Mouse (Mus musculus) lung, embryonic 15.5 days (tissue): Measurements from ENCODE around the gene Gm20518. TPM values are rescaled to one million over a fixed set of nuclear protein-coding genes. Genes with fewer than 3 reads are reported as not detected.

Experiments
- ATAC-seq: fragments of 200-750 bp; cut with Nextera tagmentation; 2 replicates; pipeline ENCODE4 v1.8.0; 2017; ENCODE audit warnings: moderate number of reproducible peaks, borderline replicate concordance; ENCODE audit not compliant: low FRiP score, low TSS enrichment; ENCODE audit errors: extremely low read depth
- H3K27ac ChIP-seq: fragments of 300-500 bp; sonication (generic); 2 replicates; pipeline ENCODE4 v1.5.1; 2015; ENCODE audit warnings: moderate library complexity, mild to moderate bottlenecking, inconsistent platforms
- H3K27me3 ChIP-seq: fragments of 300-500 bp; sonication (generic); 2 replicates; pipeline ENCODE4 v1.6.1; 2015; ENCODE audit warnings: inconsistent platforms
- H3K36me3 ChIP-seq: fragments of 300-500 bp; sonication (generic); 2 replicates; pipeline ENCODE4 v1.6.1; 2015; ENCODE audit warnings: inconsistent platforms
- H3K4me1 ChIP-seq: fragments of 300-500 bp; sonication (generic); 2 replicates; pipeline ENCODE4 v1.6.1; 2015; ENCODE audit warnings: inconsistent platforms
- H3K4me2 ChIP-seq: fragments of 300-500 bp; sonication (generic); 2 replicates; pipeline ENCODE4 v1.6.1; 2015; ENCODE audit warnings: inconsistent platforms, mild to moderate bottlenecking, moderate library complexity
- H3K4me3 ChIP-seq: fragments of 300-500 bp; sonication (generic); 2 replicates; pipeline ENCODE4 v1.5.1; 2015; ENCODE audit warnings: mild to moderate bottlenecking, inconsistent platforms
- H3K9ac ChIP-seq: fragments of 300-500 bp; sonication (generic); 2 replicates; pipeline ENCODE4 v1.6.1; 2015; ENCODE audit warnings: inconsistent platforms
- H3K9me3 ChIP-seq: fragments of 300-500 bp; sonication (generic); 2 replicates; pipeline ENCODE4 v1.6.1; 2016; ENCODE audit warnings: inconsistent platforms
- WGBS: fragments of 180-500 bp; shearing (Covaris S2); methylation state at CpG from one replicate; pipeline ENCODE4 v1.1.7; 2015; 5-methylcytosine and 5-hydroxymethylcytosine counted together
- polyA plus RNA-seq: library from polyadenylated mRNA; unstranded; fragments of >200 nt; fragmentation: Nextera tagmentation; extraction: Ambion mirVana; gene quantifications from 2 replicates; pipeline ENCODE4 v1.2.1, GENCODE M21; 2015

Gene Gm20518
- 0.16 TPM in 1 of 2 replicates, not detected in the other for polyA plus RNA-seq

GRCm38 (mm10) chr16:17891567-17891959 lies at the start of gene Gm20518:
TSS of gene Gm20518 (minus strand) at chr16:17891671.
- Histone ChIP-seq H3K36me3 (no peaks in the 10 kb centered on the region), H3K4me2 (peak within 1 kb of the TSS; percentile 75), H3K4me1 (peaks cover 24% of the 10 kb centered on the region), H3K27me3 (no peaks in the 10 kb centered on the region), H3K4me3 (peak within 1 kb of the TSS; percentile 74), H3K27ac (peak within 1 kb of the TSS; percentile 92), H3K9ac (peak within 1 kb of the TSS; percentile 90), H3K9me3 (no peaks in the 10 kb centered on the region)
- peak; percentile 98 for ATAC-seq
- WGBS = under 1% methylated on average over 32 of the region's 38 CpGs

DNA sequence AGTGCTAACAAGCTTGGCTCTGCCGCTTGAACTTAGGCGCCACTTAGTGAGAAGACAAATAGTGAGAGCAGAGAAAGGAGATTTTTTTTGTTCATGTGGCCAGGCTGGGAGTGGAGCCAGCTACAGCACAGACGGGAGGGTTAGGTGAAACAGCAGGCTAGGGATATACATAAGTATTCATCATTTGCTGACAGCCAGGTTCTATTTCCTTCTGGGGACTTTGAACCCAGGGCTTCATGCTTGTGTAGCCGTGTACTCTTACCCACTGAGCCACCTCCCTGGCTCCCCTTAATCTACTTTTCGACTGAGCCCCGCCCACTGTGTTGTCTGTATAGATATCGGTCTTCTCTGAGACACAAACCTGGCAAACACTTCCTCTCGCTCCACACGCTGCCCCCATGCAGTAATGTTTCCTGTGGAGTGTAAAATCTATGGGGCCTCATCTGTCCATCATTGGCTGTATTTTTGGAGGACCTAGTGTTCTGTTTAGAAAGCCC lies 47.8 kb upstream of the Gm20518 start:
- no peaks in the 10 kb centered on the region; the same call in 1 of the 2 replicates for H3K27me3 ChIP-seq
- 19% methylated on average over 9 of the region's 9 CpGs for WGBS
- H3K4me1 ChIP-seq = peaks cover 11% of the 10 kb centered on the region
- no peak overlapping the region for H3K9ac ChIP-seq
- peak; percentile 58; the same call in 1 of the 2 replicates for ATAC-seq
- H3K4me2 ChIP-seq = 0 out of 2 replicates have a peak overlapping the region, but pooled peaks have one; percentile 0
- no peaks in the 10 kb centered on the region for H3K9me3 ChIP-seq
- peak overlapping the region; percentile 54 for H3K27ac ChIP-seq
- H3K36me3 ChIP-seq = no peaks in the 10 kb centered on the region
- no peak overlapping the region for H3K4me3 ChIP-seq

GRCm38 (mm10) chr16:17938821-17939220 lies 47.4 kb upstream of the Gm20518 start:
- Histone ChIP-seq H3K4me1 (peaks cover 11% of the 10 kb centered on the region), H3K9ac (no peak overlapping the region), H3K4me3 (no peak overlapping the region), H3K27me3 (no peaks in the 10 kb centered on the region; the same call in 1 of the 2 replicates), H3K27ac (peak overlapping the region; percentile 54), H3K9me3 (no peaks in the 10 kb centered on the region), H3K36me3 (no peaks in the 10 kb centered on the region), H3K4me2 (0 out of 2 replicates have a peak overlapping the region, but pooled peaks have one; percentile 0)
- ATAC-seq = peak; percentile 77; the same call in 1 of the 2 replicates
- 9% methylated on average over 7 of the region's 7 CpGs for WGBS

- Histone ChIP-seq H3K4me2 (no peak overlapping the region), H3K27ac (no peak overlapping the region), H3K9me3 (no peaks in the 10 kb centered on the region), H3K9ac (no peak overlapping the region), H3K4me1 (peaks cover 11% of the 10 kb centered on the region), H3K27me3 (no peaks in the 10 kb centered on the region; the same call in 1 of the 2 replicates), H3K4me3 (no peak overlapping the region), H3K36me3 (no peaks in the 10 kb centered on the region)
- no peak for ATAC-seq
- 61% methylated on average over 7 of the region's 7 CpGs for WGBS
Measured at GRCm38 (mm10) chr16:17938187-17938586, 46.7 kb upstream of the Gm20518 start.

DNA sequence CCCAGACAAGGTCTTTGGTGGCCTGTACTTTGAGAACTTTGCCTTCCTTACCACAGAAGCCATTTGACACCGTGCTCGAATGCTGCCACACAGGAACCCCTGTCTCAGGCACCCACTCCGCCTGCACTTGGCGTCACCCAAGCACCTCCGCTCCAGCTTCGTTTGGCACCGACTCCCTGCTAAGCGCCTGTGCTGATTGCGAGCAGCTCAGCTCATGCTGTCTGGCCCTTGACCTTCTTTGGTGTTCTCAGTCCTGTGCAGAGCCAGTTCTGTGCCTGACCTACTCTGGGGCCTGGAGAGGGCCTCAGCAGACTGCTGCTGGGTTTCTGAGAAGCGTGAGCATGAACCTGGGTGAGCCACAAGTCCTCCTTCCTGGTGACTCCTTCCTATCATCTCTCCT lies 45.3 kb upstream of the Gm20518 start:
- no peaks in the 10 kb centered on the region; the same call in 1 of the 2 replicates for H3K27me3 ChIP-seq
- H3K4me1 ChIP-seq = peaks cover 11% of the 10 kb centered on the region
- no peak overlapping the region for H3K27ac ChIP-seq
- H3K9me3 ChIP-seq = no peaks in the 10 kb centered on the region
- no peak overlapping the region for H3K9ac ChIP-seq
- no peak for ATAC-seq
- 69% methylated on average over 10 of the region's 10 CpGs for WGBS
- no peak overlapping the region for H3K4me2 ChIP-seq
- no peak overlapping the region for H3K4me3 ChIP-seq
- H3K36me3 ChIP-seq = no peaks in the 10 kb centered on the region

DNA sequence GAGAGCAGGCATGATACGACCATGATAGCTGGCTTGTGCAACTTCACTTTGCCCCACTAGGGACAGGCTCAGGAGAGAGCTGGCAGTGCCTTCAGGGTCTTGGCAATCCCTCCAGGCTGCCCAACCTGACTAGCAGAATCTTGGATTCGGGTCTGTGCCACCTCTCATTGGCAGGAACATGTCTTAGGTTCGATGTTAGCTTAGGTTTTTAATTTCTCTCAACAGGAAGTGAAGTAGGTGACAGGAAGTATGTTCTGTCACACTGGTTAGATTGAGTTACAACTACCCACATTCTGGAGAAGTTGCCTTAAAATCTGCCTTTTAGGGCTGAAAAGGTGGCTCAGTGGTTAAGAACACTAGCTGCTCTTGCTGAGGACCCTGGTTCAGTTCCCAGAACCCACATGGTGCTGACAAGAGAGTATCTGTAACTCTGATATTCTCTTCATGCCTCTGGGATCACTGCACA lies 43.0 kb upstream of the Gm20518 start:
- no peak overlapping the region for H3K4me3 ChIP-seq
- peaks cover 10% of the 10 kb centered on the region for H3K4me1 ChIP-seq
- no peaks in the 10 kb centered on the region for H3K9me3 ChIP-seq
- no peak overlapping the region for H3K9ac ChIP-seq
- 54% methylated on average over 3 of the region's 3 CpGs for WGBS
- no peak overlapping the region for H3K27ac ChIP-seq
- H3K4me2 ChIP-seq = no peak overlapping the region
- no peaks in the 10 kb centered on the region for H3K36me3 ChIP-seq
- H3K27me3 ChIP-seq = no peaks in the 10 kb centered on the region; the same call in 1 of the 2 replicates
- ATAC-seq = no peak

GRCm38 (mm10) chr16:17933594-17934444 lies 42.3 kb upstream of the Gm20518 start:
- no peak overlapping the region for H3K27ac ChIP-seq
- no peak overlapping the region for H3K4me2 ChIP-seq
- H3K4me1 ChIP-seq = peaks cover 7% of the 10 kb centered on the region
- H3K4me3 ChIP-seq = no peak overlapping the region
- H3K9ac ChIP-seq = no peak overlapping the region
- no peaks in the 10 kb centered on the region; the same call in 1 of the 2 replicates for H3K27me3 ChIP-seq
- H3K9me3 ChIP-seq = no peaks in the 10 kb centered on the region
- no peak for ATAC-seq
- no peaks in the 10 kb centered on the region for H3K36me3 ChIP-seq
- 56% methylated on average over 9 of the region's 9 CpGs for WGBS

DNA sequence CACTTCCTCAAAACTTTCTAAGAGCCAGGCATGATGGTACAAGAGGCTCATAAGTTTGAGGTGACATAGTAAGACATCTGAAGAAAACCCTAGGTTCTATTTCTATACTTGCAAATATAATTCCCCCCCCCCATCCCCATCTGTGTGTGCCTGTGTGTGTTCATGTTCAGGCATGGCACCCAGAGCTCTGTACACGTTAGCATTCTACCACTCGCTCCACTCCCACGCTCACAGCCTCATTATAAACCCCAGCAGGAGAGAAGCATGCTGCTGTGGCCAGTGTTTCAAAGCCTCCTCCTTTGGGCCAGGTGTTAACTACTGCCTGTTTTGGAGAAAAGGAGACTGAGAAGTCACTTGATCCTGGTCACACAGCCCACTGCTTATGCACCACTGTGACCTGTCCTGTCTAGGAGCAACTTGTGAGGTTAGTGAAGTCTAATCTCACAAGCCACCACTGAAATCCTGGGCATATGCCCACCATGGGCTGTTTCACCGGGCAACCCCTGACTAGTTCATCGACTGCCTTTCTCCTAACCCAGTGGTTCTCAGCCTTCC lies 40.5 kb upstream of the Gm20518 start:
- H3K27ac ChIP-seq = no peak overlapping the region
- no peak overlapping the region for H3K4me2 ChIP-seq
- no peak for ATAC-seq
- no peak overlapping the region for H3K4me3 ChIP-seq
- H3K36me3 ChIP-seq = no peaks in the 10 kb centered on the region
- no peaks in the 10 kb centered on the region for H3K9me3 ChIP-seq
- H3K4me1 ChIP-seq = peaks cover 7% of the 10 kb centered on the region
- WGBS = 66% methylated on average over 5 of the region's 5 CpGs
- no peak overlapping the region for H3K9ac ChIP-seq
- no peaks in the 10 kb centered on the region; the same call in 1 of the 2 replicates for H3K27me3 ChIP-seq

GRCm38 (mm10) chr16:17929631-17930030 lies 38.2 kb upstream of the Gm20518 start:
- no peak overlapping the region for H3K4me2 ChIP-seq
- no peak overlapping the region for H3K9ac ChIP-seq
- no peak overlapping the region for H3K4me3 ChIP-seq
- no peak for ATAC-seq
- no peak overlapping the region for H3K27ac ChIP-seq
- 0 out of 2 replicates have a peak, but pooled peaks cover 6% of the 10 kb centered on the region for H3K36me3 ChIP-seq
- no peaks in the 10 kb centered on the region for H3K9me3 ChIP-seq
- H3K4me1 ChIP-seq = peaks cover 13% of the 10 kb centered on the region
- no peaks in the 10 kb centered on the region for H3K27me3 ChIP-seq
- WGBS = 76% methylated on average over 2 of the region's 2 CpGs

GRCm38 (mm10) chr16:17929211-17929610 lies 37.7 kb upstream of the Gm20518 start:
- no peak for ATAC-seq
- Histone ChIP-seq H3K9me3 (no peaks in the 10 kb centered on the region), H3K9ac (no peak overlapping the region), H3K4me1 (peaks cover 13% of the 10 kb centered on the region), H3K27ac (peak overlapping the region; percentile 85), H3K27me3 (no peaks in the 10 kb centered on the region), H3K4me3 (no peak overlapping the region), H3K4me2 (peak overlapping the region; percentile 97), H3K36me3 (0 out of 2 replicates have a peak, but pooled peaks cover 6% of the 10 kb centered on the region)
- 16% methylated on average over 2 of the region's 2 CpGs for WGBS

DNA sequence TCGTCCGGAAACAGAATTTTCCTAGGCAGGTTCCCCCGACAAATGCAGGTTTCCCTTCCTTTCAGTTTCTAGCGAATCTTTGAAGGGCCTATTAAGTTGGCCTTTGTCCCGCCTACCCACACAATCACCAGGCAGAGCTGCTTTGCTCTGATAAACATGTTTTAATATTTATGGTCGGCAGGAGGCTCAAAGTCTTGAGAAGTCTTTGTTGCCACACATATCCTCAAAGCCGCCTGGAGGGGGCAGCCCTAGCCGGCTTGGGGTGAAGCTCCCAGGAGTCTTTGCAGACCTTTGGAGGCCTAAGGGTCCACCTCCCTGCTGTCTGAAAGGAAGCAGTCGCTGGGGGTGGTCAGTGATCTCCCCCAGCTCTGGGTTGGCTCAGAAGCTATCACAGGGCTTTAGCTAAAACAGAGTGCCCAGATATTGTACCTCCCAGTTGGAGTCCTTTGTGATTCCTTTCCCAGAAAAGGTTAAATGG lies 37.2 kb upstream of the Gm20518 start:
- H3K36me3 ChIP-seq = 0 out of 2 replicates have a peak, but pooled peaks cover 6% of the 10 kb centered on the region
- no peaks in the 10 kb centered on the region for H3K27me3 ChIP-seq
- H3K4me2 ChIP-seq = peak overlapping the region; percentile 97
- H3K9ac ChIP-seq = peak overlapping the region; percentile 53
- peaks cover 13% of the 10 kb centered on the region for H3K4me1 ChIP-seq
- peak overlapping the region; percentile 85 for H3K27ac ChIP-seq
- H3K4me3 ChIP-seq = peak overlapping the region; percentile 69
- peak; percentile 62; the same call in 1 of the 2 replicates for ATAC-seq
- no peaks in the 10 kb centered on the region for H3K9me3 ChIP-seq
- WGBS = under 1% methylated on average over 9 of the region's 9 CpGs
